Mouse (Mus musculus) liver, embryonic 14.5 days (tissue): ENCODE results near the gene Dock9.

Experiments used
- CTCF ChIP-seq: IDR thresholded peaks from 2 replicates; pipeline ENCODE4 v1.5.1; 2016; ENCODE audit warnings: antibody characterized with exemption, low read depth, control low read depth
- EP300 ChIP-seq: IDR thresholded peaks from 2 replicates; pipeline ENCODE4 v1.6.1; 2016; ENCODE audit warnings: antibody characterized with exemption, low read depth

- TF ChIP-seq CTCF (no peak), EP300 (no peak)
Observed at GRCm38 (mm10) chr14:121500577-121500976, 297.1 kb downstream of the Dock9 start.
